Mouse (Mus musculus) forebrain, embryonic 10.5 days (tissue): Measurements from ENCODE around the gene 4931428L18Rik. TPM values are rescaled to one million over a fixed set of nuclear protein-coding genes. Genes with fewer than 3 reads are reported as not detected.

Experiments
- DNase-seq: peaks from one replicate; pipeline ENCODE4 v3.0.0-alpha.2; 2017; ENCODE audit warnings: low spot score; ENCODE audit errors: extremely low spot score
- H3K27ac ChIP-seq: fragments of 300-500 bp; sonication (generic); 2 replicates; pipeline ENCODE4 v1.5.1; 2016; ENCODE audit warnings: mild to moderate bottlenecking
- H3K27me3 ChIP-seq: fragments of 300-500 bp; sonication (generic); 2 replicates; pipeline ENCODE4 v1.6.1; 2016; ENCODE audit warnings: mild to moderate bottlenecking; ENCODE audit not compliant: poor library complexity, severe bottlenecking
- H3K36me3 ChIP-seq: fragments of 300-500 bp; sonication (generic); replicated peaks from 2 replicates; pipeline ENCODE4 v1.6.1; 2016; ENCODE audit warnings: mild to moderate bottlenecking, moderate library complexity
- H3K4me1 ChIP-seq: fragments of 300-500 bp; sonication (generic); 2 replicates; pipeline ENCODE4 v1.6.1; 2016
- H3K4me3 ChIP-seq: fragments of 300-500 bp; sonication (generic); 2 replicates; pipeline ENCODE4 v1.5.1; 2016; ENCODE audit warnings: mild to moderate bottlenecking, moderate library complexity
- H3K9me3 ChIP-seq: fragments of 300-500 bp; sonication (generic); 2 replicates; pipeline ENCODE4 v1.6.1; 2016; ENCODE audit warnings: mild to moderate bottlenecking, moderate library complexity
- WGBS: fragments of 180-500 bp; shearing (Covaris S2); methylation state at CpG from one replicate; pipeline ENCODE4 v1.1.7; 2016; 5-methylcytosine and 5-hydroxymethylcytosine counted together
- polyA plus RNA-seq: library from polyadenylated mRNA; unstranded; fragments of >200 nt; fragmentation: Nextera tagmentation; extraction: Ambion mirVana; gene quantifications from 2 replicates; pipeline ENCODE4 v1.2.1, GENCODE M21; 2016

The 4931428L18Rik gene
- polyA plus RNA-seq, 1 experiment from 2014 or later = not detected

DNA sequence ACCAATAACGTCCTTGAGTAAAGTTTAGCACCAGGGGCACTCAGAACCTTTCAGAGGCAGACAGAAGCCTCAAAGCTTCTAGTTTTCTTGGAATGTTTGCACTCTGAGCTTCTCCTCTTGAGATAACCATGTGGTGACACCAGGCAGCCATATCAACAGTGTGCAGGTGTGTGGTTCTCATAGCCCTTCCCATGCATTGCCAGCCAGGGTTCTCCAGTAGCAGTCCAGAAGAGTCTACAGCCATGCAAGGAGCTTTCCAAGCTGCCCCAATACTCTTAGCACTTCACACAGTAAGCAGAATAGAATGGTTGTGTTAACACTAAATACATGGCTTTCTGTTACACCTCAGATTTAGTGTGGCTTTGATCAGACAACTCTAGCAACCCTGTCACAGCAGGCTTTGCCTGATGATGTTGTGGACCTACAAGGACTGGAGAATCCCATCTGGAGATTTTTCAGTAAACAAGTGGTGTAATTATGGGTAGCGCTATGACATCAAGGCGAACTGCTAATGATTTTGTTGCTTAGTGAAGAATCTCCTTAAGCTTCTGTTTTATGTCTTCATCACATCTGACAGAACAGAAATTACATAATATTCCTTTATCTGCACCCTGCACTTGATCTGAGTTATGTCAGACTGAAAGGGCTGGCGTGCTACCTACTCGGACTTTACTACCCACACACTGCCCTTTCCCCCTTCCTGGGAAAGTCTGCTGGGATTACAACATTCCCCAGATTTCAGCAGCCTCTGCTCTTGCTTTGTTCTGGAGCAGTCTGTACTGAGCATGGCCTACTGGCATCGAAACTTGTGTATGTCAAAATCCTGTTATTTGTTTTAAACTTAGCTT is 149.7 kb downstream of the 4931428L18Rik start:
- Histone ChIP-seq H3K27me3 (no peaks in the 10 kb centered on the region), H3K9me3 (no peaks in the 10 kb centered on the region), H3K4me3 (no peak overlapping the region), H3K36me3 (no peaks in the 10 kb centered on the region), H3K4me1 (no peaks in the 10 kb centered on the region), H3K27ac (no peak overlapping the region)
- 80% methylated on average over 6 of the region's 6 CpGs for whole genome bisulfite sequencing
- no peak for DNase-seq

DNA sequence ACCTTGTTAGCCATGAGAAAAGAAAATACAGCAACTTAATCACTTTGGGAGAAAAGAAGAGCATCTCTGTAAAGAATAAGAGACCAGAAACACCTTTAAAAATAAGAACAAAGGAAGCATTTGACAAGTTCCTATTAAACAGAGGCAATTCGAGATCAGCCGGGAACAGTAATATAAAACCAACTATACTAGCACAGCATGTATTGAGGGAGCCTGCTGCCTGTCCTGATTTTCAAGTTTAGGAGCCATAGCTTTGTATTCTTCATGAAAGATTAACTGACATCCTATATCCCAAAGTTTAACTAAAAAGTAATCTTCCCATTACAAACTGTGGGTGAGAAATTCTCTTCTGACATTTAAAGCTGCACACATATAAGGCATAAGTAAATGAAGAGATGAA is 151.3 kb downstream of the 4931428L18Rik start:
- WGBS = 77% methylated on average over 2 of the region's 2 CpGs
- no peak overlapping the region for H3K4me3 ChIP-seq
- H3K27me3 ChIP-seq = no peaks in the 10 kb centered on the region
- H3K4me1 ChIP-seq = no peaks in the 10 kb centered on the region
- no peak overlapping the region for H3K27ac ChIP-seq
- no peak for DNase-seq
- no peaks in the 10 kb centered on the region for H3K9me3 ChIP-seq
- no peaks in the 10 kb centered on the region for H3K36me3 ChIP-seq

DNA sequence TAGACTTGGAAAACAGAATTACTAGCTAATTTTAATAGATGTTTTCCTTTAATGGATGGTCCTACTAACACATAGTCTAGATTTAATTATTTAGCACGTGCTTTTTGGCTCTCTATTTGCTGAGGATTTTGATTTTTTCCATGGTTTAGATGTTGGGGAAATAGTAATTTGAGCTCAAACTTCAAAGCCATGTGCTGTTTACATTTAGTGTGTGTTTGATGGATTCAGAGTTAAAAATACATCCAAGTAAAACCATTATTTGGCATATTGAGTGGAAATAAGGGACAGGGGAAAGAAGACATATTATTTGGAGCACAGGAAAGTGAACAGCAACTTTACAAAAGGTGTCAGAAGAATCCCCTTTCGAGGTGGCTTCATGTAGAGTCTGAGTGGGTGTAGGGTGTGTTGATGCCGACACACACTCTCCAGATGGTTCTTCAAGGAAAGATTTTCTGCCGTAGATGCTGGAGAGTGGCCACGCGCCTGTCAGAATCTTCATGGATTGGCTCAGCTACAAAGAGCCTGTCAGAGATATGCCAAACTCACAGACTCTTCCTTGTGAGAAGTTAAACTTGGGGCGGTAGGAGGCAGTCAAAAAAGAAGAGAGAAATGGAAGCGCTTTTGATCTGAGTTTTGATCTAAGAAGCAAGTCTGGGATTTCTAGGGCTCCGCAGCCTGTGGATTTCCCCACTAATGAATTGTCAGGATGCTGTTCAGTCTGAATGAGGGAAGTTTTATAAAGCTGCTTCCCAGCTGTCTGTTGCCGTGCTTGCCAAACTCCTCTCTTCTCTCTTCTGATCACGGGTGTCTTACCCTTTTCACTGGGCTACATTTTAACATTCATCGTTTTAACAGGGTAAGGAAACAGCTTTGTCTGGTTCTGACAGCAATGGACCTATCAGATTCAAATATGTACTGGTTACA is 157.4 kb downstream of the 4931428L18Rik start:
- H3K9me3 ChIP-seq = no peaks in the 10 kb centered on the region
- WGBS = 89% methylated on average over 12 of the region's 12 CpGs
- H3K4me1 ChIP-seq = no peaks in the 10 kb centered on the region
- no peaks in the 10 kb centered on the region for H3K27me3 ChIP-seq
- no peaks in the 10 kb centered on the region for H3K36me3 ChIP-seq
- H3K4me3 ChIP-seq = no peak overlapping the region
- no peak overlapping the region for H3K27ac ChIP-seq
- no peak for DNase-seq

DNA sequence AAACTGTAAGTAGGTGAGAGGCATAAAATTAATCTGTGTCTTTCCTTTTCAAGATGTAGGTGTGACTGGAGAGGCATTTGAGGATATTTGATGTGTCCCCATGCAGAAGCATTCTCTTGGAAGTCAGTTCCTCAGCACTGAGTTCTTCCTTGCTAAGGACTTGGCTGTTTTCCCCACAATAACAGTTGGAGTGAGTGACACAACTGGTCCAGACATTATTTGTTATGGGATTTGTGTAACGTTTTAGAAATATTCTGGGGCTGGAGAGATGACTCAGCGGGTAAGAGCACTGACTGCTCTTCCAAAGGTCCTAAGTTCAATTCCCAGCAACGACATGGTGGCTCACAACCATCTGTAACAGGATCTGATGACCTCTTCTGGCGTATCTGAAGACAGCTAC is 162.7 kb downstream of the 4931428L18Rik start:
- WGBS = 86% methylated on average over 4 of the region's 4 CpGs
- no peaks in the 10 kb centered on the region for H3K9me3 ChIP-seq
- no peak for DNase-seq
- H3K36me3 ChIP-seq = no peaks in the 10 kb centered on the region
- no peaks in the 10 kb centered on the region for H3K4me1 ChIP-seq
- no peaks in the 10 kb centered on the region for H3K27me3 ChIP-seq
- H3K27ac ChIP-seq = no peak overlapping the region
- no peak overlapping the region for H3K4me3 ChIP-seq

DNA sequence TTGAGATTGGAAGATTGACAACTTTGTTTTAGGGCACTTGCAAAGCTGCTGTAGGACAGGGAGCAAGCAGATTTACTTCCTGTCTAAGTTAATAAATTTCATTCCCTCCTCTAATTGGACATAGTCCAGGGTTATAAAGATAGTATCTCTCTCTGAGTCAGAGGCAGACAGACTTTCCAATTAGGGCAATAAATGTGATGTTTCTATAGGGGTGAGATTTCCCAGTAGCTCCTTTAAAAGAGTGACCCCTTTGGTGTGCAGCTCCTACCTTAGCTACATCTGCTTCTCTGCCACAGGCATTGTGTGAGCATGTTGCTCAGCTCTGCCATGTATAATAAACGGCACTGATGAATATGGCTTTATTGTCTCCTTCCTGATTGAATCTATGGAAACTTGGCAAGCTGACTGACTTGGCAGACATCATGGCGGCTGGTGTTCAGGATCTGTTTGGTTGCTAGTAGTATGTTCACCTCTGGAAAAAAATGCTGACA is 163.6 kb downstream of the 4931428L18Rik start:
- Histone ChIP-seq H3K27ac (no peak overlapping the region), H3K4me1 (no peaks in the 10 kb centered on the region), H3K36me3 (no peaks in the 10 kb centered on the region), H3K9me3 (no peaks in the 10 kb centered on the region), H3K27me3 (no peaks in the 10 kb centered on the region), H3K4me3 (no peak overlapping the region)
- 91% methylated on average over 2 of the region's 2 CpGs for WGBS
- DNase-seq = no peak

DNA sequence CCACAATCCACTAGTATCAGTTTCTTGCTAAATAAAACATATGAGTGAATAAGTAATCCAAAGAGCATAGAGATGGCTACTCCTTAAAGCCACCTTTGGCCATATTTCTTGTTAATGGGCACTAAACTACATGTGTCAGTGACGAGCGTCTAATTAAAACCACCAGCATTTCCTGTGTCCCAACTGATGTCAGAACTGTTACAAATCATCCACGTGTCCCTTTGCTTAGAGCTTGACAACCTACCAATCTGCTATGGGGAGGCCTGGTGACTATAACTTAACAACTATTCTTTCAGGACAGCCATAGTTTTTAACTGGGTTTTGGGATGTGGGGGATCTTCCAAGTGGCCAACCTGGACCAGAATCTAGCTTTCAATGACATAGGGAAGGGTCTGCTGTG is 164.3 kb downstream of the 4931428L18Rik start:
- H3K4me1 ChIP-seq = no peaks in the 10 kb centered on the region
- no peaks in the 10 kb centered on the region for H3K27me3 ChIP-seq
- no peak for DNase-seq
- no peaks in the 10 kb centered on the region for H3K9me3 ChIP-seq
- 85% methylated on average over 3 of the region's 3 CpGs for WGBS
- H3K4me3 ChIP-seq = no peak overlapping the region
- H3K36me3 ChIP-seq = no peaks in the 10 kb centered on the region
- H3K27ac ChIP-seq = no peak overlapping the region

DNA sequence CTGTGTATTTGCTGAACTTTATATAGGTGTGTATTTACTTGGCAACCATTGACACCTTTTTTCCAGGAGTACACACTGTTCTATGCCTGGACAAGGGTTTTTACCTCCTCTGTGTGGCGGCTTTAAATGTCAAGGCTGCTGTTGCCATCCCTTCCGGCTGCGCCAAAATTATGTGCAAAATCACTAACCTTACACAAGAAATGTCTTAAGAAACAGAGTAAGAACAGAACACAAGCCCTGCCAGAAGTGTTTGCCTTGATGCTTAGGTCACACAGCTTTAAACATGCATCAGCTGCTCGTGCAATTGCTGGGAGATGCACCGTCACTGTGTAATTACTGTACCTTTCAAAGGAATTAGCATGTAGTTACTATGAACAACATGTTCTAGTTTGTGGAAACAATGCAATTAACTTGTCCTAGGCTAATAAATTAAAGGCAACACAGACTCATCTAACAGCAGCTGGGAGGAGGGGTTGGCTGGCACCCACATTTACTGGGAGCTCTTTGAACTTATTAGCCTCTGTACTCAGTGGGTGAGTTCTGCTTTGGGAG is 171.0 kb downstream of the 4931428L18Rik start:
- H3K27me3 ChIP-seq = no peaks in the 10 kb centered on the region
- no peak overlapping the region for H3K27ac ChIP-seq
- H3K4me1 ChIP-seq = no peaks in the 10 kb centered on the region
- no peaks in the 10 kb centered on the region for H3K36me3 ChIP-seq
- whole genome bisulfite sequencing = 92% methylated on average over 5 of the region's 5 CpGs
- H3K9me3 ChIP-seq = no peaks in the 10 kb centered on the region
- no peak for DNase-seq
- H3K4me3 ChIP-seq = no peak overlapping the region

DNA sequence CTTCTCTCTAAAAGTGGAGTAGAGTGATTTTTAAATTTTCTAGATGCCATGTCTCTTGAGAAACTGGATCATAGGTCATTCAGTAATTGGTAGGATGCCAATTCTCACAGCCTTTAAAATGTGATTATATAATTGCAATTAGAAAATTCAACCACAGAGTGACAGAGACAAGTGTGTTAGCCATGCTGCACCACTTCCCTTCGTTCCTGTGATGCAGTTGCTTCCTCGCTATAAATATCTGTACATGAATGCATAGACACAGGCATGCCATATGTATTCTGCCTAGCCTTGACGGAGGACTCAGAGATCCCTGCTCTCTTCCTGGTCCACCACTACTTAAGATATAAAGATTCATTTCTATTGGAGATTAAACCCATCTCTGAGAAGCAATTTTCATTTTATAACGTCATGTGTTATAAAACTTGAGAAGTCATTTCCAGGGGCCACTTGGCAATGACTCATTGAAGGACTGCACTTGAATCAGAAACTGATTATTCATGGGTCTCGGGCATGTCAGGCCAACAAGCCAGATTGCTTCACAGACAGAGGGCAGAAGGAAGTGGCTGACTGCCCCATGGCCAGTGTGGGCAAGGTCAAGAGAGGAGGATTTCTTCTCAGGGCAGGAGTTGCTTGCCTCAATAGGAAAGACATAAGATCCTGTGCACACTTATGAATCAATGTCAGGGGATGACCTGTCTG is 172.4 kb downstream of the 4931428L18Rik start:
- Histone ChIP-seq H3K4me1 (no peaks in the 10 kb centered on the region), H3K4me3 (no peak overlapping the region), H3K27me3 (no peaks in the 10 kb centered on the region), H3K9me3 (no peaks in the 10 kb centered on the region), H3K27ac (no peak overlapping the region), H3K36me3 (no peaks in the 10 kb centered on the region)
- DNase-seq = no peak
- WGBS = 95% methylated on average over 5 of the region's 5 CpGs

DNA sequence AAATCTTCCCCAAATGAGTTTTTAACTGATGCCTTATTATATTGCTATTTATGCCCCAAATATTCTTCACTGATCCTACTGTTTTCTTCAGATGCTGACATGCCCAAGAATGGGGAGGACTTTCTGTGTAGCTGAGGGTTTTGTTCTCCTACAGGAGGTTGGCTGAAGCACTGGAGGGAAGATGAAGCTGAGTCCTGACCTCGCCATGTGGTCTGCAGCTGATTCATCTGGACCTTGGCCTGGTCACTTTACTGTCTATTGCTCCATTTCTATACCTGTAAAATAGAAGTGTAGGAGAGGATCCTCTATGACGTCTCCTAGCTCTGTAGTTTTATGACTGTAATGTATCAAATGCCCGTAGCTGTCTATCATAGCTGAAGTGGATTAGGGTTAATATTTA is 179.3 kb downstream of the 4931428L18Rik start:
- Histone ChIP-seq H3K4me1 (no peaks in the 10 kb centered on the region), H3K9me3 (no peaks in the 10 kb centered on the region)
- 90% methylated on average over 3 of the region's 3 CpGs for WGBS

DNA sequence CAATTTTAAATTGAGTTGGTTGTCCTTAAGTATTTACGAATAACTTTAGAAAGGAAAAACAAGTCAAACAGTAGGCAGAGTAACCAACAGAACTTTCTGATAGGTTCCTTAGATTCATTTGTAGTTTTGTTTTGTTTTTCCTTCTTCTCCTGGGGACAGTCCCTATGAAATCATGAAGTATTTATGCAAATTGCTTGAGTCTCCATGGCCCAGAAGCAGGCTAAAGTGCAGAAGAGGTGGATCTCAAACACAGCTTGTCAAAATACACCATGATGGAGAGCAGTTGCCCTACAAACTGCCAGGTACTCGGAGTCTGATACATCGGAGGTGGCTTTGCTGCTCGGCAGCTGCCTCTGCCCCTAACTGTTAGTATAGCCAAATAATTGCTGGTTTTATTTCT is 179.7 kb downstream of the 4931428L18Rik start:
- DNase-seq = no peak
- Histone ChIP-seq H3K9me3 (no peaks in the 10 kb centered on the region), H3K27ac (no peak overlapping the region), H3K36me3 (no peaks in the 10 kb centered on the region), H3K4me3 (no peak overlapping the region), H3K4me1 (no peaks in the 10 kb centered on the region), H3K27me3 (no peaks in the 10 kb centered on the region)
- 96% methylated on average over 4 of the region's 4 CpGs for WGBS

More for the DNA sequence above, 179.3 kb downstream of the 4931428L18Rik start:
- no peak for DNase-seq
- Histone ChIP-seq H3K27ac (no peak overlapping the region), H3K4me3 (no peak overlapping the region), H3K36me3 (no peaks in the 10 kb centered on the region), H3K27me3 (no peaks in the 10 kb centered on the region)

DNA sequence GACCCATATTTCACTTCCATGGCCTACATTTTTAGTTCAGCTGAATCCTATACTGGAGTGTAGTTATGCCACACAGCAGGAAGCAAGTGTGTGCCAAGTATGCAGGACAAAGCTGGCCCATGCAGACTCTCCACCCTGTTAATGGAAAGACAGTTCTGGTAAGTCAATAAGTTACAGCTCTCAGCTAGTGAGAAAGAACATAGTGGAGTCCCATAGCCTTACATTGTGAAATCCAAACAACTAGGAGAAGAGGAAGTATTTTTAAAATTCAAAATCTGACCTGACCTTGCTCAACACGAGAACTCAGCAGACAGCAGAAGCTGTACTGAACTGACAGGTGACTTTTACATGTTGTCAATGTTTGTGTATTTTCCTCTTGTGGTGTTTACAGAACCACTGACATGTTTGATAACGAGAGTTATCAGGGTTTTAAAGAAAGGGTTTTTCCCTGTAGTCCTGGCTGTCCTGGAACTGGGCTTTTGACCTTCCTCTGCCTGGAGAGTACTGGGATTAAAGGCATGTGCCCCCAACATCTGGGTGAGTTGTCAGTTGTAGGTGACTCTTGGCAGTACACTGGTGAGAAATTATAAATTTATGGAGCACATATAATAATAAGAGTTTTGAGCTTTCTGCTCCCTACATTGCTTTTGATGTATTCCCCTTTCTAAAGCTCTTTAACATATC is 188.5 kb downstream of the 4931428L18Rik start:
- WGBS = 76% methylated on average over 2 of the region's 2 CpGs
- Histone ChIP-seq H3K4me3 (no peak overlapping the region), H3K4me1 (no peaks in the 10 kb centered on the region), H3K27ac (no peak overlapping the region), H3K27me3 (no peaks in the 10 kb centered on the region), H3K9me3 (no peaks in the 10 kb centered on the region), H3K36me3 (no peaks in the 10 kb centered on the region)
- DNase-seq = no peak

DNA sequence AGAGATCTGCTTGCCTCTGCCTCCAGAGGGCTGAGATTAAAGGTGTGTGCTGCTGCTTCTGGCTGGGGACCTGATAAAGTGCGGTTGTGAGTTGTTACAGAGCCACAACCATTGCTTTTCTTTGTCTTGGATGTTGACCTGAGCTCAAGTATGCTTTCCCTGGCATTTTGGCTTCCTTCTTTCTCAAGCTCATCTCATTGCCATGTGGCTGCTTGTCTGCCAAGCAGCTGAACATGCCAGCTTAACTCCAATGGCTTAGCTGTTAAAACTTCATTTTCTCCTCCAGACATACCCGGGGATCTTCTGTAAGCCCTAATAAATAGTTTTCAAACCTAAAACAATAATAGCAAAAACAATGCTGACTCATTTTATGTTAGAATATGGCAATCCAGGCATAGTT is 190.1 kb downstream of the 4931428L18Rik start:
- no peak for DNase-seq
- WGBS = 96% methylated on average over 2 of the region's 2 CpGs
- H3K4me1 ChIP-seq = no peaks in the 10 kb centered on the region
- no peaks in the 10 kb centered on the region for H3K36me3 ChIP-seq
- no peak overlapping the region for H3K4me3 ChIP-seq
- no peak overlapping the region for H3K27ac ChIP-seq
- no peaks in the 10 kb centered on the region for H3K9me3 ChIP-seq
- no peaks in the 10 kb centered on the region for H3K27me3 ChIP-seq
